Mouse (Mus musculus) bone marrow macrophage, adult 2 months (primary cell): ENCODE data around the gene Doc2a.

Source experiments
- CTCF ChIP-seq: IDR thresholded peaks from 2 replicates; pipeline ENCODE4 v1.5.1; 2012; ENCODE audit warnings: low read depth, mild to moderate bottlenecking, low read length, moderate library complexity
- POLR2A ChIP-seq: IDR thresholded peaks from 2 replicates; pipeline ENCODE4 v1.6.1; 2012; ENCODE audit warnings: mild to moderate bottlenecking, low read depth, low read length, borderline replicate concordance

- peak; percentile 53; the same call in 1 of the 2 replicates for TF ChIP-seq CTCF
- TF ChIP-seq POLR2A = no peak
Observed at GRCm38 (mm10) chr7:126888852-126889251, 41.6 kb downstream of the Doc2a start.
